Mouse (Mus musculus) ES-Bruce4 (cell line): ENCODE data around the gene Dlg1. TPM values are rescaled to one million over a fixed set of nuclear protein-coding genes. Genes with fewer than 3 reads are reported as not detected.

ENCODE experiments used
- H3K27ac ChIP-seq: 2 replicates; pipeline ENCODE4 v1.5.1; 2012; ENCODE audit warnings: low read length, inconsistent platforms; ENCODE audit not compliant: insufficient read depth
- H3K27me3 ChIP-seq: 2 replicates; pipeline ENCODE4 v1.6.1; 2012; ENCODE audit warnings: mild to moderate bottlenecking, low read length, inconsistent platforms; ENCODE audit not compliant: control insufficient read depth, poor library complexity, insufficient read depth, severe bottlenecking
- H3K36me3 ChIP-seq: 2 replicates; pipeline ENCODE4 v1.6.1; 2012; ENCODE audit warnings: inconsistent platforms, mild to moderate bottlenecking, low read length, moderate library complexity; ENCODE audit not compliant: control insufficient read depth, poor library complexity, insufficient read depth, severe bottlenecking
- H3K4me1 ChIP-seq: one replicate; pipeline ENCODE4 v1.8.1; 2011; ENCODE audit warnings: low read length; ENCODE audit not compliant: control insufficient read depth, insufficient read depth
- H3K4me3 ChIP-seq: 2 replicates; pipeline ENCODE4 v1.5.1; 2011; ENCODE audit warnings: low read depth, mild to moderate bottlenecking, low read length
- H3K9ac ChIP-seq: 2 replicates; pipeline ENCODE4 v1.6.1; 2012; ENCODE audit warnings: low read depth, mild to moderate bottlenecking, inconsistent platforms; ENCODE audit not compliant: poor library complexity, severe bottlenecking
- H3K9me3 ChIP-seq: replicated peaks from 2 replicates; pipeline ENCODE4 v1.6.1; 2012; ENCODE audit warnings: mild to moderate bottlenecking, low read length, inconsistent platforms; ENCODE audit not compliant: control insufficient read depth, poor library complexity, insufficient read depth, severe bottlenecking
- CTCF ChIP-seq: IDR thresholded peaks from one replicate; pipeline ENCODE4 v1.8.1; 2011; ENCODE audit warnings: low read depth, low read length
- EP300 ChIP-seq: IDR thresholded peaks from 2 replicates; pipeline ENCODE4 v1.6.1; 2011; ENCODE audit warnings: low read depth, low read length; ENCODE audit not compliant: insufficient read depth
- POLR2A ChIP-seq: IDR thresholded peaks from one replicate; pipeline ENCODE4 v1.8.1; 2011; ENCODE audit warnings: low read length; ENCODE audit not compliant: insufficient read depth
- polyA plus RNA-seq: library from polyadenylated mRNA; stranded (reverse); fragments of >200 nt; gene quantifications from 2 replicates; pipeline ENCODE4 v1.2.4, GENCODE M21; 2011; ENCODE audit warnings: low read depth; ENCODE audit not compliant: missing spikeins, insufficient read depth, insufficient read length

Gene Dlg1
- polyA plus RNA-seq, 1 experiment, result 154 TPM

DNA sequence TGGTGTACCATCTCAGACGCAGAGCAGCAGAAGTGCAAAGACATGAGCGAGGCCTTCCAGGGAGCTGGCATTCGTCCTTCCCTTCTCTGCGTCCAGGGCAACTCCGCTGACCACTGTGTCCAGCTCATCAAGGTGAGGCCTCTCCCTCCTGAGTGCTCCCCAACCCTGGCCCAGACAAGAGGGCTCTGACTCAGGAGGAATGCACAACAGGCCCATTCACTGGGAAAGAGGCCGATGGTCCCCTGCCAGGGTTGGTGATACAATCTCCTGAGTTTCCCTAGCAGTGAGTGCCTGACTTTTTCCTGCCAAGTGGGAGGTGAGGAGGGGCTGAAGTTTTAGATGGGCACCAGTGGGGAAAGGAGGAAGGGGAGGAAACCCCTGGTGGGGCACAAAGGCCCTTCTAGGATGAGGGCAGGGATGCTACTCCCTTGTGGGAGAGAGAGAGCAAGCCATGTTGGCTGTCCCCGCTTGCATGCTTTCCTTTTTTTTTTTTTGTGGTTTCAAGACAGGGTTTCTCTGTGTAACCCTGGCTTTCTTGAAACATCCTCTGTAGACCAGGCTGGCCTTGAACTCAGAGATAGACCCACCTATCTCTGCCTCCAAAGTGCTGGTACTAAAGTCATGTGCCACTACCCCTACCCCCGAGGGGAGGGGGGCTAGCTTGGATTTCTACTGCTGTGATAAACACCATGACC, 217.1 kb downstream of the Dlg1 start:
- H3K27me3 ChIP-seq, result no peaks in the 10 kb centered on the region
- TF ChIP-seq POLR2A (no peak), CTCF (no peak), EP300 (no peak)
- H3K4me1 ChIP-seq, result peaks cover 2% of the 10 kb centered on the region
- H3K9me3 ChIP-seq, result no peaks in the 10 kb centered on the region
- no peak overlapping the region for H3K4me3 ChIP-seq
- H3K36me3 ChIP-seq, result no peaks in the 10 kb centered on the region
- H3K27ac ChIP-seq, result no peak overlapping the region
- no peak overlapping the region for H3K9ac ChIP-seq

DNA sequence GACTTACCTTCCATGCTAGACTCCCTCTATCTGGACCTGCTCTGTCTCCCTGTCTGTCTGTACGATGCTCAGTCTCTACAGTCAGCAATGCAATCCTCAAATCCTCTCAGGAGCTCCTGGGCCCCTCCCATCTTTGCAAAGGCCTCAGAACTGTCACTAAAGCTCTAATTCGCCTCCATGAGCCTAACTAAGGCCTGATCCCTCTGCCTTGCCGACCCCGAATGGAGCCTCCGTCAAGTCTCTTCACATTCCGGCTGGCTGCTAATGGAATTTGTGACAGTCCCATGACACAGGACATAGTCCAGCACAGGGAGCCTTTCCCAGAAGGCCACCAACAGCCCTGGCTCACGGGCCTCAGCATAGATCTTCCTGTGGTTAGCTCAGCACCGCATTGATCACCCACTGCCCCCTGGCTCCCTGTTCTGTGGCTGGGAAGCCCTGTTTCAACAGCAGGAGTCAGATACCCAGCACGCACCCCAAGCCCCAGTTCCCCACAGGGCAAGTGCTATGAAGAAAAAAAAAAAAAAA, 219.2 kb downstream of the Dlg1 start:
- Histone ChIP-seq H3K9me3 (no peaks in the 10 kb centered on the region), H3K4me1 (peaks cover 2% of the 10 kb centered on the region), H3K27me3 (no peaks in the 10 kb centered on the region), H3K9ac (no peak overlapping the region), H3K36me3 (no peaks in the 10 kb centered on the region), H3K27ac (no peak overlapping the region), H3K4me3 (no peak overlapping the region)
- TF ChIP-seq POLR2A, result no peak
- TF ChIP-seq EP300, result no peak
- no peak for TF ChIP-seq CTCF

DNA sequence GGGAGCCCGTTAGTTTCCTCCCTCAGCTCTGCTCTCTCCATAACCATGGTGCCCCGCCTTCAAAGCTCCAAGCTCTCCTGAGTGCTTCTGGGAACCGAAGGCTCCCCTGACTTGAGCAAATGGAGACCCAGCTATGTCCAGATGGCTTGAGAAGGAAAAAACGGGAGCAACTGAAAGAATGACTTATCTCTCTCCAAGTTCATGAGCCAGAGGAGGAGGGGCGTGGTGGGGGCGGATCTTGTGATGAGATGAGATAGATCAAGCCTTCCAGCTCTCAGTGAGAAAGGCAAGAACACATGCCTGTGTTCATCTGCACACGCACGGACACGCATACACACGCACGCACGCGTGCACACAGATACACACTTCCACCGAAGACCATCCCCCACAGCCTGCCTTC, 220.1 kb downstream of the Dlg1 start:
- Histone ChIP-seq H3K9me3 (no peaks in the 10 kb centered on the region), H3K27ac (no peak overlapping the region), H3K36me3 (no peaks in the 10 kb centered on the region), H3K9ac (no peak overlapping the region), H3K4me3 (peak overlapping the region; percentile 0), H3K27me3 (no peaks in the 10 kb centered on the region), H3K4me1 (peaks cover 2% of the 10 kb centered on the region)
- TF ChIP-seq CTCF (no peak), POLR2A (no peak), EP300 (no peak)

DNA sequence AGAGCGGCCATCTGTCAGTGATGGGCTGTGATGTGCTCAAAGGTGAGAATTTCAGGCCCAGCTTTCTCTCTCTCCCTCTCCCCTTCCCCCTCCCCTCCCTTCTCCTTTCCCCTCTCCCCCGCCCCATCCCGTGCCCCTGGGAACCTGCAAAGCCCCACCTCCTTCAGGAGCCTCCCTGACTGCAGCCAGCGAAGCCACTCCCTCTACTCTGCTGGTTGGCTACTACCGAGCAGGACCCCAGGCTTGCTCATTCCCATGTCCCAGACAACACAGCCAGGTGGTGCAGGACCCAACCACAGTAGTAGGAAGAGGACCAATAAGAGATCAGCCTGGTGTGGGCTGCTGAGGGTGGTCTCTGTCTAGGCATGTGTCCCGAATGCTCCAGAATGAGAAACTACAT, 220.7 kb downstream of the Dlg1 start:
- H3K4me1 ChIP-seq, result peaks cover 2% of the 10 kb centered on the region
- no peaks in the 10 kb centered on the region for H3K9me3 ChIP-seq
- no peaks in the 10 kb centered on the region for H3K27me3 ChIP-seq
- no peaks in the 10 kb centered on the region for H3K36me3 ChIP-seq
- no peak for TF ChIP-seq CTCF
- no peak for TF ChIP-seq EP300
- no peak for TF ChIP-seq POLR2A
- H3K9ac ChIP-seq, result no peak overlapping the region
- peak overlapping the region; percentile 0 for H3K4me3 ChIP-seq
- no peak overlapping the region for H3K27ac ChIP-seq

DNA sequence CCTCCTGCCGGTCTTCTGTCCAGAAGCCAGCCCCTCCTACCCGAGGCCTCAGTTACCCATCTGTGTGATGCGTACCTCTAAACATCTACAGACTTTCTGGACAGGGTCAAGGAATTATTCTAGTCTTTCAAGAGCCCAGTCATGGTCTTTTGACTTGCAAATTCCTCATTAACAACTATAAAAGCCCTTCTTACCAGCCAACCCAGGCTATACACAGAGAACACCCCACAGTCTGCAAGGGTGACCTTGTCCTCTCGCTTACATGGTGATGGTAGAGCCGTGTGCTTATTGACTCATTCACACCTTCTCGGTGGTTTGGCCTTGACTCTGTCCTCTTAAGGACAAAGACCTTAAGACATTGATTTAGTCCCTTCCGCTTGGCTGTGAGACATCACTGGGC, 227.7 kb downstream of the Dlg1 start:
- H3K36me3 ChIP-seq, result no peaks in the 10 kb centered on the region
- H3K9me3 ChIP-seq, result no peaks in the 10 kb centered on the region
- no peaks in the 10 kb centered on the region for H3K27me3 ChIP-seq
- no peak overlapping the region for H3K4me3 ChIP-seq
- H3K27ac ChIP-seq, result no peak overlapping the region
- peaks cover 19% of the 10 kb centered on the region for H3K4me1 ChIP-seq
- TF ChIP-seq CTCF, result no peak
- TF ChIP-seq EP300, result peak; percentile 93
- no peak for TF ChIP-seq POLR2A
- H3K9ac ChIP-seq, result no peak overlapping the region

DNA sequence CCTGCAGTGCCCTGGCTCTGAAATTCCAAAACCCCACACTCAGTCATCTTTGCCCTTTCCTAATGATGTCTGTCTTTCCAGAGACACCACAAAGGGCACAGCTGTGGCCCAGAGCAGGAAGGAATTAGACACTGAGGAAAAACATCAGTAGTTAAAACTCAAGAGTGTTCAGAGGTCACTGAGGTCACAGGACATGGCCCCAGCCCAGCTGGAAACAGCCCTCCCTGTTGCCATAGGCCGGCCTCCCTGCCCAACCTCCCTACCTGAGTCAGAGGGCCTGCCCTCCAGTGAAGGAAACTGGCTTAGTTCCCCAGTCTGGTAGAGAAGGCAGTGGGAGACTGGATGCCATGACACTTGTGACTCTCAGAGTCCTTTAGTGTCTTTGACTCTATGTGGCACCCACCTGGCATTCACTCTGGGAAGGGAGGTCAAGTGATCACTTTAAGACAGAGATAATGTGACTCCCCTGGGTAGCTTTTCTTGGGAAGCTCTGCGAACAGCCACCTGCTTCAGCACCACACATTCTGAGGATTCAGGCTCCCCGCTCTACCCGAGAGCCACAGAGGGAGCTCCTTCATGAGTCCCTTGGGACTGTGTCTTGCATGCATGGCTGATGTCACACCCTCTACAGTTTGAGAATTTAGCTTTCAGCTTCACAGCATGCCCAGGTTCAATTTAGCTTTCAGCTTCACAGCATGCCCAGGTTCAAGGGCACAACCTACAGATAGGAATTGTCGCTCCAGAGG, 230.3 kb downstream of the Dlg1 start:
- Histone ChIP-seq H3K4me1 (peaks cover 19% of the 10 kb centered on the region), H3K4me3 (no peak overlapping the region), H3K9ac (no peak overlapping the region), H3K27ac (no peak overlapping the region), H3K36me3 (no peaks in the 10 kb centered on the region), H3K9me3 (no peaks in the 10 kb centered on the region), H3K27me3 (no peaks in the 10 kb centered on the region)
- TF ChIP-seq CTCF (no peak), POLR2A (no peak), EP300 (no peak)
